Mouse (Mus musculus) forebrain, embryonic 14.5 days (tissue): Measurements from ENCODE around the gene Ccdc34. TPM values are rescaled to one million over a fixed set of nuclear protein-coding genes. Genes with fewer than 3 reads are reported as not detected.
A peak's percentile ranks its signal among the peaks of the same experiment; 100 is the strongest.

ENCODE experiments used
- ATAC-seq: fragments of 200-750 bp; cut with Nextera tagmentation; 2 replicates; pipeline ENCODE4 v1.8.0; 2017; ENCODE audit warnings: mild to moderate bottlenecking, moderate library complexity
- DNase-seq: peaks from one replicate; pipeline ENCODE4 v3.0.0-alpha.2; 2015; ENCODE audit warnings: low spot score
- H3K27ac ChIP-seq: fragments of 300-500 bp; sonication (generic); 2 replicates; pipeline ENCODE4 v1.5.1; 2014; ENCODE audit warnings: low read depth, mild to moderate bottlenecking, control low read depth, low read length, moderate library complexity
- H3K27me3 ChIP-seq: fragments of 300-500 bp; sonication (generic); replicated peaks from 2 replicates; pipeline ENCODE4 v1.6.1; 2014; ENCODE audit warnings: low read length, control low read depth, mixed read lengths; ENCODE audit not compliant: control insufficient read depth, insufficient read depth
- H3K36me3 ChIP-seq: fragments of 300-500 bp; sonication (generic); 2 replicates; pipeline ENCODE4 v1.6.1; 2014; ENCODE audit warnings: low read length, control low read depth; ENCODE audit not compliant: control insufficient read depth, insufficient read depth
- H3K4me1 ChIP-seq: fragments of 300-500 bp; sonication (generic); 2 replicates; pipeline ENCODE4 v1.6.1; 2014; ENCODE audit warnings: antibody characterized with exemption, low read length, control low read depth; ENCODE audit not compliant: control insufficient read depth, insufficient read depth
- H3K4me2 ChIP-seq: fragments of 300-500 bp; sonication (generic); 2 replicates; pipeline ENCODE4 v1.6.1; 2014; ENCODE audit warnings: mild to moderate bottlenecking, control low read depth, low read length
- H3K4me3 ChIP-seq: fragments of 300-500 bp; sonication (generic); 2 replicates; pipeline ENCODE4 v1.5.1; 2014; ENCODE audit warnings: low read depth, low read length, control low read depth
- H3K9ac ChIP-seq: fragments of 300-500 bp; sonication (generic); 2 replicates; pipeline ENCODE4 v1.6.1; 2014; ENCODE audit warnings: mild to moderate bottlenecking, low read length, control low read depth, moderate library complexity
- H3K9me3 ChIP-seq: fragments of 300-500 bp; sonication (generic); replicated peaks from 2 replicates; pipeline ENCODE4 v1.6.1; 2016; ENCODE audit warnings: low read length, control low read depth, mixed read lengths; ENCODE audit not compliant: control insufficient read depth
- WGBS: fragments of 180-500 bp; shearing (Covaris S2); extraction: QIAGEN DNeasy Blood & Tissue Kit; methylation state at CpG from one replicate; pipeline ENCODE4 v1.1.7; 2014; 5-methylcytosine and 5-hydroxymethylcytosine counted together
- polyA plus RNA-seq: library from polyadenylated mRNA; unstranded; fragments of >200 nt; fragmentation: Nextera tagmentation; extraction: Ambion mirVana; gene quantifications from 2 replicates; pipeline ENCODE4 v1.2.1, GENCODE M21; 2014

Ccdc34 gene
- polyA plus RNA-seq, 1 experiment from 2014 or later, result 35.8 TPM

DNA sequence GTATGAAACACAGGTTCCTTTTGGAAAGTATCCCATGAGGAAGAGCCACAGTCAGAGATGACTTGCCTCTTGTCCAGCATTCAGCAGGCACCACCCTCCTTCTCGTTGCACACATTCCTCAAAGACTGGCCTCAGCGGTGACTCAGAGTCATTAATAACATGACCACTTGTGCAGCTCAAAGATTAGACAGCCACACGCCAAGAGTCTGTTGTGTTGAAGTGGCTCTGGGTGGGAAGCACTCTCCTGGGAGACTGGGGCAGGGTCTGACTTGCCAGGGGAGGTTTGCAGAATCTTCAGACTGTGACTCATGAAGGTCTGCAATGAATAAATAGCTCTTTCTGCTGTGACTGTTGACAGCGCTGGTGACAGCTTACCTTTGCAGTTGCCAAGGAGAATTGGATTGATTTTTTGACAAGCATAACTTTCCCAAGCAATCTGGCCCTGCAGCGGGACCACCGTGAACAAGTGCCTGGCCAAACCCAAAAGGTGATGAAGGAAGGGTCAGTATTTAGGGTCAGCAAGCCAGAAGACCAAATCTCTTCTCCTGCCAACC lies 168.9 kb downstream of the Ccdc34 start:
- whole genome bisulfite sequencing, result 83% methylated on average over 6 of the region's 6 CpGs
- Histone ChIP-seq H3K36me3 (no peaks in the 10 kb centered on the region), H3K27me3 (no peaks in the 10 kb centered on the region), H3K9me3 (no peaks in the 10 kb centered on the region), H3K4me2 (no peak overlapping the region), H3K9ac (no peak overlapping the region), H3K4me1 (no peaks in the 10 kb centered on the region), H3K27ac (no peak overlapping the region), H3K4me3 (no peak overlapping the region)
- DNase-seq (no peak), ATAC-seq (no peak)

DNA sequence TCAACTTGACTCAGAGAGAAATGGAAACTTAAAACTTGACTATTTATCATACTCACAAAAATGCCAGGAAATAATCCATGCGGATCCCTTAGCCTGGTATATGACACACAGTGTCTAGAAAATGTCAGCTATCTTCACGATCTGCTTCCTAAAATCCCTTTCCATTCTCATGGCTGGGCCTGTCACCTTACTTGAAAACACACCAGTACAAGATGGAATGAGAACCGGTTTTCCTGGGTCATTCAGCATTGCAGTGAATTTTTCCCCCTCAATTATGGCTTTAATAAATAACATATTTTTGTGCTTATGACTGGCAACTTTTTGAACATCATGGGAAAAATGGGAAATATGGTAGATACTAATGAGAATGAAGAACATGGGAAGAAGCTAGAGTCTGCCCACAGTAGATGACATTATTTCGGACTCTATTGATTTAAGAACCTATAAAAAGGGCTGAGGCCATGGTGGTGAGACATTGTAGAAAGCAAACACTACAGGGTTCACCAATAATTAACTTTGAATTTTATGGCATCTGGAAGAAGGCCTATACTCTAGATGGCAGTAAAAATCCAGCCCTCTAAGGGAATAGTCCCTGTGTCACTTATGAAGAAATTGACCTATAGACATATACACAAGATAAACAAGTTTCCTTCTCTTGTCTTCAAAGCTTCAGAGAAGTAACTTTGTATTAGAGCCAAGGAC lies 171.2 kb downstream of the Ccdc34 start:
- Histone ChIP-seq H3K4me3 (no peak overlapping the region), H3K27ac (no peak overlapping the region), H3K36me3 (no peaks in the 10 kb centered on the region), H3K4me2 (no peak overlapping the region), H3K9ac (no peak overlapping the region), H3K4me1 (0 out of 2 replicates have a peak, but pooled peaks cover 6% of the 10 kb centered on the region), H3K9me3 (no peaks in the 10 kb centered on the region), H3K27me3 (no peaks in the 10 kb centered on the region)
- no peak for DNase-seq
- ATAC-seq, result no peak
- 94% methylated on average over 4 of the region's 4 CpGs for WGBS

DNA sequence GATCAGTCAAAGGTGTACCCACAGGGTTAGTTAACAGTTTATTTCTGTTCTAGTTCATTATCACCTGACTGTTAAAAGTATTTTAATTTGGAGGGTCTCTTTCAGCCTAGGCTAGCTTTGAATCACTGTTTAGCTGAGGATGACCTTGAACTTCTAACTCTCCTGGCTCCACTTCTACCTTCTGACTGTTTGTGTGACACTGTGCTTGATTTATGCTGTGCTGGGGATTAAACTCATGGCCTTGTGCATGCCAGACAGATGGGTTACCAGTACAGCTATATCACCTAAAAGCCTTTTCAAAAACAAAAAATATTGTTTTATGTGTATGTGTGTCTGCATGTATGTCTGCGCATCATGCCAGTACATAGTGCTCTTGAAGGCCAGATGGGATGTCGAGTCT lies 172.8 kb downstream of the Ccdc34 start:
- H3K27me3 ChIP-seq, result no peaks in the 10 kb centered on the region
- ATAC-seq, result no peak
- no peaks in the 10 kb centered on the region for H3K36me3 ChIP-seq
- no peak overlapping the region for H3K4me2 ChIP-seq
- no peak overlapping the region for H3K4me3 ChIP-seq
- 0 out of 2 replicates have a peak, but pooled peaks cover 6% of the 10 kb centered on the region for H3K4me1 ChIP-seq
- DNase-seq, result no peak
- no peak overlapping the region for H3K9ac ChIP-seq
- no peak overlapping the region for H3K27ac ChIP-seq
- H3K9me3 ChIP-seq, result no peaks in the 10 kb centered on the region
- 93% methylated on average over 2 of the region's 2 CpGs for WGBS

DNA sequence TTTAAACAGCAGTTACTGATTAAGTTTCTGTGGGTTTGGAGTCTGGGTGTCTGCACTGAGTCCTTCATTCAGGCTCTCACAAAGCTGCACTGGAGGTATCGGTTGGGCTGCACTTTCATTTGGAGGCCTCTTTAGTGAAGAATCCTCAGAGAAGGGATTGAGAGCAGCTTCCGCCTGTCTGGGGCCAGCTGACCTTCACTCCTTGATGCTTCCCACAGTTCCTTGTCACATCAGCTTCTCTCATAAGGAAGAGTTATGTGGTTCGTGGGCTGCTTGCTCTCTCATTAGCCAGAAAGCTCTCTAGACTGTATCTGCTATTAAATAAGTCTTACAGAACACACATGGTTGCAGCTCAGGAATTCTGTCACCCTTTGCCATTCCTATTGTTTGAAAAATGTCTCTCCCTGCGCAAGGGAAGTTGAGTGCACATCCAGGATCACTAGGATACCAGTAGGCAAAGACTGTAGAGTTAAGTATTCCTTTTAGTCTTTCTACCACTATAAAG lies 173.6 kb downstream of the Ccdc34 start:
- no peaks in the 10 kb centered on the region for H3K27me3 ChIP-seq
- DNase-seq, result no peak
- 0 out of 2 replicates have a peak, but pooled peaks cover 6% of the 10 kb centered on the region for H3K4me1 ChIP-seq
- WGBS, result 72% methylated on average over 4 of the region's 4 CpGs
- no peak overlapping the region for H3K4me3 ChIP-seq
- no peak overlapping the region for H3K9ac ChIP-seq
- ATAC-seq, result no peak
- H3K27ac ChIP-seq, result no peak overlapping the region
- H3K4me2 ChIP-seq, result no peak overlapping the region
- H3K36me3 ChIP-seq, result no peaks in the 10 kb centered on the region
- H3K9me3 ChIP-seq, result no peaks in the 10 kb centered on the region

DNA sequence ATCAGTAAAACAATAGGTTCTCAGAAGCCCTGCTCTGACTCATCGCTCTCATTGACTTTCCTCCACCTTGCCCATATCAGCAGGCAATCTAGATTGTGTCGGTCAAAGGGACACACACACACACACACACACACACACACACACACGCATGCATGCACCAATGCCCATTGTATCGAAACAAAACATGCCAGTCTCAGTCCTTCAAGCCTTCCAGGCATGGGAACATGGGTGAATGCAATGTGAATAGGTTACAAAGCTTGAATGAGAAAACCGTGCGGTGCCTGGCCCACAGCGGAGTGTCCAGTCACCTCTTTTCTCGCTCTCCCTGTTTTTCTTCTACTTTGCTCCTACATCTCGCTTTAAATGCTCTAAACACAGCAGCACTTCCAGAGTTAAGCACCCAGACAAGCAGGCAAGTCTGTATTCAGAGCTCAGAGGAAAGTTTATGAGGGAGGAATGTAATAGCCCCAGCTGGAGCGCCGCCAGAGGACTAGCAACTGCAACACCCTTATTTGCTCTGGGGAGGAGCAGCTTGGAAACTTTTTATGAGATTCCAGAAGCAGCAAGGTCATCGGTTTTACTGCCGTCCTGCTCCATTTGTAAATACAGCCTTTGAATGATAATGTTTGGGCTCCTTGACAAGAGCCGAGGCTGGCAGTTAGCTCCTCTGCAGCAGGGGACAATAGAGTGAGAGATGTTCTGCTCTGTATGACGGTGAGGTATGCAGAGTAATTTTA lies 174.5 kb downstream of the Ccdc34 start:
- peak; percentile 63; the same call in 1 of the 2 replicates for ATAC-seq
- Histone ChIP-seq H3K4me3 (no peak overlapping the region), H3K27ac (no peak overlapping the region), H3K9me3 (no peaks in the 10 kb centered on the region), H3K27me3 (no peaks in the 10 kb centered on the region), H3K36me3 (no peaks in the 10 kb centered on the region), H3K4me1 (0 out of 2 replicates have a peak, but pooled peaks cover 6% of the 10 kb centered on the region), H3K4me2 (peak overlapping the region; percentile 29), H3K9ac (no peak overlapping the region)
- DNase-seq, result peak; percentile 58
- WGBS, result 19% methylated on average over 15 of the region's 15 CpGs

DNA sequence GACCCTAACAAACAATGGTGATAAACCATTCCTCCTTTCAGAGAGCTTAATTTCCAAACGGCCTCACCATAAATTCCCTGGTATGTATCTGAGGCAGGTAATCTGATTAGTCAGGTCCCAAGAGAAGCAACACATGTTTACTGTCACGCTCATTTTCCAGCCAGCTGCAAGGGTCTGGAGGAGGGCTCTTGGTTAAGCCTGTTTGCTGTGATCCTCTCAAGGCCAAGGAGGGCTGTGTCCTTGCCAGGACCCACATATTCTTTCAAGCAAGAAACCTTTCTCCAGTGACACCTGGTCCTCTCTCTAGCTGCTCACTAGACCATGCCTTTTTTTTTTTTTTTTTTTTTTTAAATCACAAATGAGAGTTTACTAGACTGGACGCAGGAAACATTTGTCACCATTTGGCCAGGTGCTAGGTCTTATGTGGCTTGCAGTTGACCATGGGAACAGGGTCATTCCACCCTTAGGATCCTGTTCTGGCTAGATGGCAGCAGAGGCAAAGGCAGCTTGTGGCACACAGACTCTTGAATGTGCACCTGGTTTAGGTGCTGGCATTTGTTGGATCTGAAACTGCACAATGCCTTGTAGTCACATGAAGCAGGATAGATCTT lies 175.2 kb downstream of the Ccdc34 start:
- no peak overlapping the region for H3K4me2 ChIP-seq
- WGBS, result 46% methylated on average over 3 of the region's 3 CpGs
- no peaks in the 10 kb centered on the region for H3K36me3 ChIP-seq
- no peak overlapping the region for H3K27ac ChIP-seq
- 0 out of 2 replicates have a peak, but pooled peaks cover 6% of the 10 kb centered on the region for H3K4me1 ChIP-seq
- no peak for DNase-seq
- H3K9me3 ChIP-seq, result no peaks in the 10 kb centered on the region
- no peaks in the 10 kb centered on the region for H3K27me3 ChIP-seq
- no peak overlapping the region for H3K4me3 ChIP-seq
- peak; percentile 34 for ATAC-seq
- no peak overlapping the region for H3K9ac ChIP-seq

DNA sequence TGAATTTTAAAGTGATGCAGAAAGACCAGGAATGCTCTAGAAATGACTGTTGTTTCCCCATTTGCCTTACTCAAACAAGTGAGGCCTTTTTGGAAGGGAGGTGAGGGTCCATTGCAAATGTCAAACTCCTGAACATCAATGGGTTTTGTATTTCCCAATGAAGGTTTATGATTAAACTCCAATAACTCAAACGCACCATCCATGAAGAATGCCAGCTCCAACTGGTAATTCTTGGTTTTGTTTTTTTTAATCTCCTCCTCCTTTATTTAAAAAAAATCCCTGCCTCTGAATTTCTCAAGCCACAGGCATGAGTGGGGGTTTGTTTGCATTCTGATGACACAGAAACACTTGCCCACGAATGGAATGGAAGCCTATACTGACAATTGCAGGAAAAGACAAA lies 178.9 kb downstream of the Ccdc34 start:
- no peak overlapping the region for H3K27ac ChIP-seq
- no peak for DNase-seq
- no peak overlapping the region for H3K9ac ChIP-seq
- 89% methylated on average over 2 of the region's 2 CpGs for WGBS
- H3K27me3 ChIP-seq, result no peaks in the 10 kb centered on the region
- 0 out of 2 replicates have a peak, but pooled peaks cover 6% of the 10 kb centered on the region for H3K4me1 ChIP-seq
- H3K4me2 ChIP-seq, result no peak overlapping the region
- no peaks in the 10 kb centered on the region for H3K9me3 ChIP-seq
- H3K36me3 ChIP-seq, result no peaks in the 10 kb centered on the region
- no peak overlapping the region for H3K4me3 ChIP-seq
- no peak for ATAC-seq

DNA sequence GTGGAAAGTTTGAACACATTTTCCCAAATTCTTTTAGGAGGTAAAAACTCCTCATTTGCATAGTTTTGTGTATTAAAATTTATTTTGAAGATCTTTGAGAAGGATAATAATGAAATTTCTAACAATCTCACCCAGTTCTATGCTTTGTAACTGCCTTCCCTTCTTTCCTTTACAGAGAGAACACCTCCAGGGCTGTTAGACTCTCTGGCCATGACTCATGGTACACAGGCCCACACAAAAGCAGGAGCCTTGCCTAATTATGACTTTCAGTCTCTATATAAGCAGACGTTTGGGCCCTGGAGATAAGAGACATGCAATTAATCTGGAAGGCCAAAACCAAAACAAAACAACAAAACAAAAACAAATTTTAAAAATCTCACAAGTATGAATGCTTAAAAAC lies 182.0 kb downstream of the Ccdc34 start:
- ATAC-seq (no peak), DNase-seq (no peak)
- no peaks in the 10 kb centered on the region for H3K4me1 ChIP-seq
- H3K9me3 ChIP-seq, result no peaks in the 10 kb centered on the region
- no peak overlapping the region for H3K4me3 ChIP-seq
- no peak overlapping the region for H3K4me2 ChIP-seq
- no peak overlapping the region for H3K27ac ChIP-seq
- H3K9ac ChIP-seq, result no peak overlapping the region
- no peaks in the 10 kb centered on the region for H3K36me3 ChIP-seq
- no peaks in the 10 kb centered on the region for H3K27me3 ChIP-seq
- WGBS, result 21% methylated on average over 1 of the region's 1 CpGs
